Comparison of ENCODE assay signal across 1 mouse cellular context in the genomic region with DNA sequence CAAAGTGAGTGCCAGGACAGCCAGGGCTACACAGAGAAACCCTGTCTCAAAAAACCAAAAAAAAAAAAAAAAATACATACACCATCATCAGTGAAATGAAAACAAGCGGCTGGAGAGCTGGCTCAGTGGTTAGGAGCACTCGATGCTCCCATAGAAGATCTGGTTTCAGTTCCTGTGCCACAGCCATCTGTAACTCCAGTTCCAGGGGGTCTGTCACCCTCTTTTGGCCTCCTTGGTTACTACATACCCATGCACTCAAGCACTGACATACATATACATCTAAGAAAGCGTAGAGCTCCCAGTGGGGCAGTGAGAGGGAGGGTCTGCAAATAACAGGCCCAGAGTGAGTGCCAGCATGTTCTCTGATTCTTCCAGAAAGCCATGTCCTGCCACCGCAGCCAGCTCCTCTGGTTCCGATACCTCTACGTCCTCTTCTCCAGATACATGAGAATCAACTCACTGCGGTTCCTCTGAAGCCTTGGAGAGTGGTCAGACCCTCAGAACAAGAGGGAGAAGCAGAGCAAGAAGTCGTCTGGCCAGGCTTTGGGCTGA.
A peak's percentile ranks its signal among the peaks of the same experiment; 100 is the strongest.
TF ChIP-seq lines count a peak whose summit lies in the region.

No protein-coding gene starts in this region.

TF ChIP-seq in CH12.LX, 34 proteins besides CTCF, POLR2A, EP300 and RAD21 (continued from another document):
- TF ChIP-seq MEF2A (IDR thresholded peaks at IDR 0.05; ENCODE audit: borderline replicate concordance, low read depth, low read length) (no peak), ZNF384 (IDR thresholded peaks at IDR 0.05; ENCODE audit: low read depth, low read length) (peak; percentile 53)
